Mouse (Mus musculus) neutrophil, adult 59 days (primary cell): ENCODE data around the gene Mpp3. TPM values are rescaled to one million over a fixed set of nuclear protein-coding genes. Genes with fewer than 3 reads are reported as not detected.

Experiments used
- total RNA-seq, 2 experiments: library from RNA; stranded (reverse); gene quantifications; 1 replicate in 1 of 2; 2 replicates in 1 of 2; pipeline ENCODE4 v1.2.4; 2023

The Mpp3 gene
- under 1 TPM in 1 of 2 experiments, not detected in 1; 0.22 TPM for total RNA-seq

GRCm38 (mm10) chr11:102028087-102028816 lies at the start of gene Mpp3:
Gene Mpp3, minus strand, starts transcription at chr11:102028461.

GRCm38 (mm10) chr11:102041350-102041949 lies 13.2 kb upstream of the Mpp3 start, which contains the start of gene Cd300lg:
Gene Cd300lg, plus strand, starts transcription at chr11:102041509.

GRCm38 (mm10) chr11:101986913-101987312 lies 41.3 kb downstream of the Mpp3 start, which contains the start of gene Dusp3:
Gene Dusp3, minus strand, starts transcription at chr11:101987013.

GRCm38 (mm10) chr11:101984054-101985025 lies 43.9 kb downstream of the Mpp3 start, which contains the start of gene Cfap97d1:
Gene Cfap97d1, plus strand, starts transcription at chr11:101984279.

GRCm38 (mm10) chr11:101966965-101967614 lies 61.2 kb downstream of the Mpp3 start, which contains the start of gene Sost:
Gene Sost, minus strand, starts transcription at chr11:101967015.

Other genes starting within 250 kb of the Mpp3 start
- not detected for gene Etv4, start 243.1 kb downstream of the Mpp3 start, total RNA-seq
- under 1 TPM in 1 of 2 experiments, not detected in 1; 0.26 TPM for gene Meox1, start 134.1 kb downstream of the Mpp3 start, total RNA-seq
- not detected for gene Sost, start 61.4 kb downstream of the Mpp3 start, total RNA-seq
- gene Cfap97d1, start 44.2 kb downstream of the Mpp3 start, total RNA-seq, result not detected
- gene Dusp3, start 41.4 kb downstream of the Mpp3 start, total RNA-seq, result 10 to 100 TPM; 23.8 to 37.4 TPM
- gene Cd300lg, start 13.0 kb upstream of the Mpp3 start, total RNA-seq, result 10 to 100 TPM; 16.6 to 25.3 TPM
- 1 to 10 TPM in 1 of 2 experiments, under 1 TPM in 1; 0.29 to 1.9 TPM for gene Mpp2, start 60.1 kb upstream of the Mpp3 start, total RNA-seq
- gene Ppy, start 72.9 kb upstream of the Mpp3 start, total RNA-seq, result not detected
- gene Pyy, start 79.4 kb upstream of the Mpp3 start, total RNA-seq, result not detected
- gene Nags, start 117.1 kb upstream of the Mpp3 start, total RNA-seq, result under 1 TPM; 0.18 to 0.20 TPM
- gene Tmem101, start 127.9 kb upstream of the Mpp3 start, total RNA-seq, result 10 to 100 TPM in 1 of 2 experiments, 1 to 10 TPM in 1; 7.4 to 12.2 TPM
- gene Lsm12, start 156.8 kb upstream of the Mpp3 start, total RNA-seq, result 10 to 100 TPM; 33.8 to 37.9 TPM
- 10 to 100 TPM; 16.8 to 25.2 TPM for gene G6pc3, start 161.2 kb upstream of the Mpp3 start, total RNA-seq
- gene Hdac5, start 201.7 kb upstream of the Mpp3 start, total RNA-seq, result 100 to 1,000 TPM; 112 to 127 TPM
- gene BC030867, start 220.4 kb upstream of the Mpp3 start, total RNA-seq, result 1 to 10 TPM; 7.2 to 8.2 TPM
- gene Asb16, start 240.3 kb upstream of the Mpp3 start, total RNA-seq, result not detected